Mouse (Mus musculus) midbrain, embryonic 16.5 days (tissue): ENCODE data around the gene Ttc28. TPM values are rescaled to one million over a fixed set of nuclear protein-coding genes. Genes with fewer than 3 reads are reported as not detected.
"Not testable (repeated sequence)": the region's sequence is repeated elsewhere in the genome, so short reads cannot be mapped to it uniquely, and the experiment has no call there.

ENCODE experiments used
- ATAC-seq: fragments of 200-750 bp; cut with Nextera tagmentation; 2 replicates; pipeline ENCODE4 v1.8.0; 2017; ENCODE audit warnings: moderate TSS enrichment
- H3K27ac ChIP-seq: fragments of 300-500 bp; sonication (generic); 2 replicates; pipeline ENCODE4 v1.5.1; 2014; ENCODE audit warnings: mild to moderate bottlenecking, low read length, mixed read lengths
- H3K27me3 ChIP-seq: fragments of 300-500 bp; sonication (generic); 2 replicates; pipeline ENCODE4 v1.6.1; 2014; ENCODE audit warnings: low read depth, low read length, mixed read lengths; ENCODE audit not compliant: control insufficient read depth, insufficient read depth
- H3K36me3 ChIP-seq: fragments of 300-500 bp; sonication (generic); 2 replicates; pipeline ENCODE4 v1.6.1; 2014; ENCODE audit warnings: mild to moderate bottlenecking, low read length, moderate library complexity, mixed read lengths; ENCODE audit not compliant: control insufficient read depth, insufficient read depth
- H3K4me1 ChIP-seq: fragments of 300-500 bp; sonication (generic); 2 replicates; pipeline ENCODE4 v1.6.1; 2014; ENCODE audit warnings: mild to moderate bottlenecking, low read length, mixed read lengths; ENCODE audit not compliant: control insufficient read depth, insufficient read depth
- H3K4me2 ChIP-seq: fragments of 300-500 bp; sonication (generic); 2 replicates; pipeline ENCODE4 v1.6.1; 2014; ENCODE audit warnings: mild to moderate bottlenecking, low read length, mixed read lengths
- H3K4me3 ChIP-seq: fragments of 300-500 bp; sonication (generic); 2 replicates; pipeline ENCODE4 v1.5.1; 2014; ENCODE audit warnings: low read depth, mild to moderate bottlenecking, low read length, moderate library complexity, mixed read lengths
- H3K9ac ChIP-seq: fragments of 300-500 bp; sonication (generic); 2 replicates; pipeline ENCODE4 v1.6.1; 2014; ENCODE audit warnings: low read depth, low read length, mixed read lengths
- H3K9me3 ChIP-seq: fragments of 300-500 bp; sonication (generic); replicated peaks from 2 replicates; pipeline ENCODE4 v1.6.1; 2014; ENCODE audit warnings: mild to moderate bottlenecking, low read length, mixed read lengths; ENCODE audit not compliant: control insufficient read depth, poor library complexity, severe bottlenecking
- WGBS: fragments of 180-500 bp; shearing (Covaris S2); extraction: QIAGEN DNeasy Blood & Tissue Kit; methylation state at CpG from one replicate; pipeline ENCODE4 v1.1.7; 2014; 5-methylcytosine and 5-hydroxymethylcytosine counted together
- polyA plus RNA-seq: library from polyadenylated mRNA; unstranded; fragments of >200 nt; fragmentation: Nextera tagmentation; extraction: Ambion mirVana; gene quantifications from 2 replicates; pipeline ENCODE4 v1.2.1, GENCODE M21; 2015

The Ttc28 gene
- polyA plus RNA-seq, 1 experiment from 2014 or later, result 16.6 TPM

GRCm38 (mm10) chr5:111247571-111248265, 368.1 kb downstream of the Ttc28 start:
- no peaks in the 10 kb centered on the region for H3K27me3 ChIP-seq
- peaks cover 24% of the 10 kb centered on the region for H3K4me1 ChIP-seq
- H3K4me2 ChIP-seq, result no peak overlapping the region
- no peaks in the 10 kb centered on the region for H3K9me3 ChIP-seq
- no peak overlapping the region for H3K9ac ChIP-seq
- no peaks in the 10 kb centered on the region for H3K36me3 ChIP-seq
- WGBS, result 84% methylated on average over 10 of the region's 10 CpGs
- no peak overlapping the region for H3K27ac ChIP-seq
- no peak for ATAC-seq
- no peak overlapping the region for H3K4me3 ChIP-seq

- no peak for ATAC-seq
- H3K36me3 ChIP-seq, result no peaks in the 10 kb centered on the region
- H3K9ac ChIP-seq, result no peak overlapping the region
- no peak overlapping the region for H3K4me2 ChIP-seq
- no peaks in the 10 kb centered on the region for H3K27me3 ChIP-seq
- H3K4me1 ChIP-seq, result peaks cover 31% of the 10 kb centered on the region
- no peak overlapping the region for H3K4me3 ChIP-seq
- WGBS, result 83% methylated on average over 3 of the region's 3 CpGs
- H3K27ac ChIP-seq, result no peak overlapping the region
- H3K9me3 ChIP-seq, result no peaks in the 10 kb centered on the region
Observed at GRCm38 (mm10) chr5:111252147-111252546, 372.5 kb downstream of the Ttc28 start.

DNA sequence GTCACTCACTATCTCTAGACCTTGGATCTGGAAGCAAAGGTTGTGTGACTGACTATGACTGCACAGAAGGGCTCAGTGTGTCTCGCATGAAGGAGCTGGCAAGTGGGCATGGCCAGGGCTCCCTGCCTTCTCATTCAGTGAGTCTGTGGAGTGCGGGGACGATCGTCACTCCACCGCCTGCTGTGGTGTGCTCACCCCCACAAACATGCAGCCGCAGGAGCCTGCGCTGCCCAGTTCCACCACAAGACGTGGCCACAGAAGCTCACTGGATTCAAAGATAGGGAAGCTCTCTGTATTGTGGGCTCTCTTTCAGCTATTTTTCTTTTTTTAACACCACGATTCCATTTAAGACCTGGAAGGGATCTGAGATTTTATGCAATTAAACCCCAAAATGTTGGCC, 374.8 kb downstream of the Ttc28 start:
- 68% methylated on average over 9 of the region's 9 CpGs for WGBS
- no peak overlapping the region for H3K9ac ChIP-seq
- H3K4me3 ChIP-seq, result no peak overlapping the region
- peaks cover 36% of the 10 kb centered on the region for H3K4me1 ChIP-seq
- peak overlapping the region; percentile 91 for H3K27ac ChIP-seq
- H3K36me3 ChIP-seq, result no peaks in the 10 kb centered on the region
- H3K4me2 ChIP-seq, result no peak overlapping the region
- no peaks in the 10 kb centered on the region for H3K9me3 ChIP-seq
- H3K27me3 ChIP-seq, result no peaks in the 10 kb centered on the region
- ATAC-seq, result no peak

DNA sequence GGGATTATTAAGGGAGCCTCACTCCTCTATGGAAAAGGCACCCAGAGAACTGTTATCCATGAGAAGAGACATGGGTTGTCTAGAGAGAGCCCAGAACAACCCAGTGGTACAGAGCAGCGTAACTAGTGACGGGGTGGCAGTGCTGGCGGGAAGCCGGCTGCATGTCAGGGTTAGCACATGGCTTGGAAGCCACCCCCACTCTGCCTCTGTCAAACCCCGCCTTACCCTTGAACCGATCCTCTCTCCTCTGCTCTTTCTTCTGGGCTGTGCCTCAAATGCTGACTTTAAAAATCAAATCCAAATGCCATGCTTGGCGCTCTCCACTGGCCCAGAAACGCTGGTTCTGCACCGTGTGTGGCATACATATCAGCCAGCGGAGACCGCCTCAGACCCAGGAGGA, 375.2 kb downstream of the Ttc28 start:
- no peaks in the 10 kb centered on the region for H3K36me3 ChIP-seq
- H3K9ac ChIP-seq, result no peak overlapping the region
- H3K27me3 ChIP-seq, result no peaks in the 10 kb centered on the region
- peaks cover 36% of the 10 kb centered on the region for H3K4me1 ChIP-seq
- ATAC-seq, result peak; percentile 29; the same call in 1 of the 2 replicates
- H3K27ac ChIP-seq, result peak overlapping the region; percentile 91
- H3K4me2 ChIP-seq, result no peak overlapping the region
- WGBS, result 55% methylated on average over 11 of the region's 11 CpGs
- no peak overlapping the region for H3K4me3 ChIP-seq
- no peaks in the 10 kb centered on the region for H3K9me3 ChIP-seq

DNA sequence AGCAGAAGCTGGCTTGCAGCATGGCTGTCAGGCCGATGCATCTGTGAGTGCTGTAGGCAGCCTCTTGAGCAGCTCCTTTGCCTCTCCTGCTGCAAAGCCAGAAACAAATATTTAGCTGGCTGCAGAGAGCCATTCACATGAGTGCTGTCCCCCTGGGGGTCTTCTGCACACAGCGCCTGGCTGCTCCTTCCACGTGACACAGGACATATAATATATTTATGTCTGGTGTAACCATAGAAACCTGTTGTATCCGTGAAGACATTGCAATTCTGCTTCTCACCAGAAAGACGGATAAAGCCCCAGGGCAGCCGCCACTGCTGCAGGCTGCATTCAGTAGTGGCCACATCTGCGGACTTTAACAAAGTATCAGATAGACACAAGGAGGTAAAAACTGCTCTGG, 376.6 kb downstream of the Ttc28 start:
- WGBS, result 6% methylated on average over 7 of the region's 7 CpGs
- Histone ChIP-seq H3K4me2 (peak overlapping the region; percentile 48), H3K4me1 (peaks cover 36% of the 10 kb centered on the region), H3K27me3 (no peaks in the 10 kb centered on the region), H3K27ac (peak overlapping the region; percentile 91), H3K9ac (peak overlapping the region; percentile 58), H3K36me3 (no peaks in the 10 kb centered on the region), H3K9me3 (no peaks in the 10 kb centered on the region), H3K4me3 (no peak overlapping the region)
- peak; percentile 74 for ATAC-seq

DNA sequence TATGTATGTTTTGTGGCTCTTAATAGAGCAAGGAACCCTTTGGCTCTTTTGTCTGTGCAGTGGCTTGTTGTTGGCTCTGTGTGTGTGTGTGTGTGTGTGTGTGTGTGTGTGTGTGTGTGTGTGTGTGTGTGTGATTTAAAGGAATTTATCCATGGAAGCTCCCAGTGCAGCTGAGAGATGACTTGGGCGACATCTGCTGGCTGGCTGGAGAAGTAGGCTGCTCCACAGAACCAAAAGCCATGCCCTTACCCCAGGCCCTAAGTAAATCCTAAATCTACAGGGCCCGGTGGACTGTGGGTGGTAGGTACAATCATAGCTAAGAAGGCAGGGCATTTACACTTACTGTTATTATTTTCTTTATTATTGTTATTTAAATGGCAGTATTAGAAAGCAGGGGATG, 377.5 kb downstream of the Ttc28 start:
- Histone ChIP-seq H3K27ac (peak overlapping the region; percentile 91), H3K36me3 (no peaks in the 10 kb centered on the region), H3K4me1 (peaks cover 36% of the 10 kb centered on the region), H3K27me3 (no peaks in the 10 kb centered on the region), H3K9ac (no peak overlapping the region), H3K9me3 (no peaks in the 10 kb centered on the region), H3K4me2 (no peak overlapping the region), H3K4me3 (no peak overlapping the region)
- 9% methylated on average over 2 of the region's 2 CpGs for WGBS
- no peak for ATAC-seq

DNA sequence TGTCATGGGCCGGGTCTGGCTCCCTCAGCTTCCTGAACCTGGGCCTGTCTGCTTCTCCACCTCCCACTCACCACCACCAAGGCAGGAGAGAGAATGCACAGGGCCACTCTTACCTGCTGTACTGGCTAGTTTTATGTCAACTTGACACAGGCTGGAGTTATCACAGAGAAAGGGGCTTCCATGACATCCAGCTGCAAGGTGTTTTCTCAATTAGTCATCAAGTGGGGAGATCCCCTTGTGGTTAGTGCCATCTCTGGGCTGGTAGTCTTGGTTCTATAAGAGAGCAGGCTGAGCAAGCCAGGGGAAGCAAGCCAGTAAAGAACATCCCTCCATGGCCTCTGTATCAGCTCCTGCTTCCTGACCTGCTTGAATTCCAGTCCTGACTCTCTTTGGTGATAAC, 381.6 kb downstream of the Ttc28 start:
- not testable (repeated sequence) for H3K36me3 ChIP-seq

DNA sequence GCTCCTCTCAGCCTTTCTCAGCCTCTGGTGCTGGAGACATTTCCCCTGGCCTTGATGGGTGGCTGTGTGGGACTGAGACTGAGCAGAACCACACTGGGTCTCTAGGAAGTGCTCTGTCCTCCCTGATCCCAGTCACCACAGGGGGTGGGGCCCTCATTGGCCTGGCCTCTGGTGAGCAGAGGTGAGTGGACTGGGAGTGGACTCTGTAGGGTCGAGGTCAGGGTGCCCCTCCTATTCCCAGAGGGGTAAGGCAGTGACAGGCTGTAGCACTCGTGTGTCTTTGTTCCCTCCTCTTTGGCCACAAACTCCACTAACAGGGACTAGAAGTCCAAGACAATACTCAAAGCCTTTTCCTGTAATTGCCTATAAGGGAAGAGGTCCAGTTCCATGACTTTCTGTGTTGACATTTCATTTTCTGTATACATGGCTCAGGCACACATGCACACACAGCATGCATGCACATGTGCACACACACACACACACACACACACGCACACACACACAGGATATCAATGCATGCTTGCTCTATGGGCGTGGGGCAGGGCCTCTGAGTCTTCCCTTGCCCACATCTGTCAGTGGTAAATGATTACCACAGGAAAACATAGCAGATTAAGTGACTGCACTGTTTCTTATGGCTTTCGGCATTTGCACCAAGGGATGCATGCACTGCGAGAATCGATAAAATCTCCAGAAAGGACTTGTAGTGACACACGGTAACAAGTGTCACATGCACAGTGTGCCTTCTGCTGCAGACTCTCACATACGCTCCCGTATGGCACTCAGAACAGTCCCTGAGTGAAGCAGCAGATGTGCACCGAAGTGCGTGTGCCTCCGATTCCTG, 382.4 kb downstream of the Ttc28 start:
- Histone ChIP-seq H3K4me2 (no peak overlapping the region), H3K9me3 (no peaks in the 10 kb centered on the region), H3K4me1 (peaks cover 24% of the 10 kb centered on the region), H3K9ac (peak overlapping the region; percentile 16; the same call in 1 of the 2 replicates), H3K27ac (peak overlapping the region; percentile 78), H3K27me3 (no peaks in the 10 kb centered on the region), H3K4me3 (no peak overlapping the region), H3K36me3 (peaks cover 5% of the 10 kb centered on the region; the same call in 1 of the 2 replicates)
- 59% methylated on average over 13 of the region's 13 CpGs for WGBS
- ATAC-seq, result peak; percentile 4; the same call in 1 of the 2 replicates

More for the DNA sequence above, 381.6 kb downstream of the Ttc28 start:
- H3K4me3 ChIP-seq, H3K27ac ChIP-seq, ATAC-seq, H3K9ac ChIP-seq, H3K9me3 ChIP-seq, H3K27me3 ChIP-seq, H3K4me2 ChIP-seq: not testable (repeated sequence)
- peaks cover 32% of the 10 kb centered on the region for H3K4me1 ChIP-seq
- 92% methylated on average over 1 of the region's 1 CpGs for WGBS
